Mouse (Mus musculus): Measurements from ENCODE around the gene Hnf4a.

- no peak for TF ChIP-seq CTCF (IDR thresholded peaks at IDR 0.05; ENCODE audit: low read depth)
- no peak for TF ChIP-seq EP300 (IDR thresholded peaks at IDR 0.05; ENCODE audit: low read depth)
Observed at GRCm38 (mm10) chr2:163616652-163617227, 110.1 kb downstream of the Hnf4a start.
